Mouse (Mus musculus): Measurements from ENCODE around the gene Stil. TPM values are rescaled to one million over a fixed set of nuclear protein-coding genes. Genes with fewer than 3 reads are reported as not detected.
"Not testable (repeated sequence)": the region's sequence is repeated elsewhere in the genome, so short reads cannot be mapped to it uniquely, and the experiment has no call there.

Stil gene
- 0.11 and 0.13 TPM in 2 replicates for polyA plus RNA-seq (2012; rRNA removed)

DNA sequence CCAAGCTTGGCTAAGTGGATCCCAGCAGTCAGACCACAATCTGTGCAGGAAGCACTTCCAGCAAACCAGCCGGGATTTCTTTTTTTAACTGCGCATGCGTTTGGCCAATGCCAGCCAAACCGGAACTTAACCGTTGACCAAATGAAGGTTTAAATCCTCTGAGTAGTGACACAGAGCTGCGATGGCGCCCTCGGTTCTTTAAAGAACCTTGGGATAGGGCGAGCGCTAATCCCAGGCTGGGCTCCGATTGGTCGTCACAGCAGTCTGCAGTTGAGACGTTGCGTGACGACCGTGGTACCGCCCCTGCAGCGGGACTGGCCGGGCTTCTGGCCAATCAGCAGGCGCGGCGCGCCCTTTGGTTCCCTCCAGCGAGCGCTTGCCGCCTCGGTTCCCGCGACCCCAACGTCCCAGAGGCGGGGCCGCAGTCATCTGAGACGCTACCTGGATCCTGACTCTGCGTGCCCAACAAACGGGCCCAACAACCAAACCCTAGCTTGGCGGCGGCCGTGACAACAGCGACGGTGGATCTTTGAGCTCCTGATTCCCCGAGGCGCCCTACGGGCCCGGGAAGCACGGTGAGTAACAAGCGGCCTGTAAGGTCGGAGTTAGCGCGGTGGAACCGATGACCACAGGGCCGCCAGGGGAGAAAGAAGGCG lies at the start of gene Stil:
Gene Stil, plus strand, starts transcription at position 387 of the 656 bp plus-strand sequence.
- Histone ChIP-seq H3K27ac (ENCODE audit: insufficient read depth, low read depth, low read length) (peak within 1 kb of the TSS; percentile 72), H3K4me3 (ENCODE audit: insufficient read depth, low read depth, low read length) (peak within 1 kb of the TSS; percentile 67), H3K36me3 (ENCODE audit: control insufficient read depth, insufficient read depth, low read length) (no peaks in the 10 kb centered on the region), H3K27me3 (replicated peaks; ENCODE audit: control insufficient read depth, insufficient read depth, low read length) (no peaks in the 10 kb centered on the region), H3K4me1 (ENCODE audit: control insufficient read depth, insufficient read depth, low read length) (no peaks in the 10 kb centered on the region)
- 1% methylated on average over 52 of the region's 52 CpGs for WGBS
- TF ChIP-seq CTCF (conservative IDR thresholded peaks at IDR 0.05; ENCODE audit: insufficient read depth, insufficient read length, low read depth, low read length): no peak
- peak; percentile 9 for TF ChIP-seq POLR2A (IDR thresholded peaks at IDR 0.05; ENCODE audit: low read depth, low read length)
- DNase-seq: peak; percentile 98

- no peaks in the 10 kb centered on the region for H3K4me1 ChIP-seq (ENCODE audit: control insufficient read depth, insufficient read depth, low read length)
- no peaks in the 10 kb centered on the region for H3K27me3 ChIP-seq (replicated peaks; ENCODE audit: control insufficient read depth, insufficient read depth, low read length)
- H3K27ac ChIP-seq (ENCODE audit: insufficient read depth, low read depth, low read length): no peak overlapping the region
- DNase-seq: no peak
- no peak overlapping the region for H3K4me3 ChIP-seq (ENCODE audit: insufficient read depth, low read depth, low read length)
- no peak for TF ChIP-seq POLR2A (IDR thresholded peaks at IDR 0.05; ENCODE audit: low read depth, low read length)
- no peak for TF ChIP-seq CTCF (conservative IDR thresholded peaks at IDR 0.05; ENCODE audit: insufficient read depth, insufficient read length, low read depth, low read length)
- 78% methylated on average over 3 of the region's 3 CpGs for WGBS
- no peaks in the 10 kb centered on the region for H3K36me3 ChIP-seq (ENCODE audit: control insufficient read depth, insufficient read depth, low read length)
These were observed 46.8 kb upstream of the Stil start for GRCm38 (mm10) chr4:114953172-114953571.

DNA sequence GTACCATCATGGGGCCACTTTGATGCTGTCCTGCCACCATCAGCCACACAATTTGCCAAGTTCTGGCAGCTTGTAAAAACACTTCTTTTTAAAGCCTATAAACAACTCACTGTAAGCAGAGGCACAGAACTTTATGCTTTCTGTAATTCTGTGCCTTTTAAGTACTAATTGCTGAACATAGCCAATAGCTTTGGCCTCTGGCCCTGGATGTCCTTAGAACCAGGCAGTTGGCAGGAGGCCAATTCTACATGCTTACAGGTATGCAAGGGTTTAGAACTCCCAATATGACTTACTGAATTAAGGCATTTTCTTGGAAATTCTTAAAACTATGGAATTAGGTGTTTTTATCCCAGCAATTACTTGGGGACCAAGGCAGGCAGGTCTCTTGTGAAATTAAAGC lies 42.6 kb upstream of the Stil start:
- no peak overlapping the region for H3K27ac ChIP-seq (ENCODE audit: insufficient read depth, low read depth, low read length)
- no peak overlapping the region for H3K4me3 ChIP-seq (ENCODE audit: insufficient read depth, low read depth, low read length)
- H3K4me1 ChIP-seq (ENCODE audit: control insufficient read depth, insufficient read depth, low read length): no peaks in the 10 kb centered on the region
- peaks cover 4% of the 10 kb centered on the region; the same call in 1 of the 2 replicates for H3K36me3 ChIP-seq (ENCODE audit: control insufficient read depth, insufficient read depth, low read length)
- H3K27me3 ChIP-seq (replicated peaks; ENCODE audit: control insufficient read depth, insufficient read depth, low read length): no peaks in the 10 kb centered on the region
- TF ChIP-seq CTCF (conservative IDR thresholded peaks at IDR 0.05; ENCODE audit: insufficient read depth, insufficient read length, low read depth, low read length) (no peak), POLR2A (IDR thresholded peaks at IDR 0.05; ENCODE audit: low read depth, low read length) (no peak)
- DNase-seq: peak; percentile 51

DNA sequence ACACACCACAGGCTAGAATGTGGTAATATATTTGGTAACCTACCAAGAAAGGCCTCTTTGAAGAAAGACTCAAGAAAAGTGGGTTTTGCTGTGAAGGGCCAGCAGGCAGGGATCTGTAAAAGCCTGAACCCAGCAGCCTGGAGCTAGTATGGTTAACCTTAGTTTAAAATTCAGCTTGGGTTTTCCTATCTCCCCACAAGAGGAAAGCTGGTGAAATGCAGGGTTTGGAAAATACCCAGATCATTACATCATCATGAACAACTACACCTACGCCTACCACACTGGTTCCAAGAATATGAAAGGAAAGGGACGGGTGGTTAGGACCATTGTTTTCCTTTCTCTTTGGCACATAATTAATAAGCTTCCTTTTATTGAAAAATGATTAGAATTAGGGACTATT lies 41.7 kb upstream of the Stil start:
- DNase-seq: no peak
- 76% methylated on average over 2 of the region's 2 CpGs for WGBS
- TF ChIP-seq POLR2A (IDR thresholded peaks at IDR 0.05; ENCODE audit: low read depth, low read length) (no peak), CTCF (conservative IDR thresholded peaks at IDR 0.05; ENCODE audit: insufficient read depth, insufficient read length, low read depth, low read length) (no peak)

GRCm38 (mm10) chr4:114958786-114959185 lies 41.2 kb upstream of the Stil start:
- Histone ChIP-seq H3K36me3 (ENCODE audit: control insufficient read depth, insufficient read depth, low read length) (peaks cover 6% of the 10 kb centered on the region), H3K4me1 (ENCODE audit: control insufficient read depth, insufficient read depth, low read length) (no peaks in the 10 kb centered on the region), H3K27me3 (replicated peaks; ENCODE audit: control insufficient read depth, insufficient read depth, low read length) (no peaks in the 10 kb centered on the region), H3K4me3 (ENCODE audit: insufficient read depth, low read depth, low read length) (no peak overlapping the region), H3K27ac (ENCODE audit: insufficient read depth, low read depth, low read length) (no peak overlapping the region)
- DNase-seq: no peak
- TF ChIP-seq POLR2A (IDR thresholded peaks at IDR 0.05; ENCODE audit: low read depth, low read length) (no peak), CTCF (conservative IDR thresholded peaks at IDR 0.05; ENCODE audit: insufficient read depth, insufficient read length, low read depth, low read length) (no peak)
- WGBS: 94% methylated on average over 4 of the region's 4 CpGs

More for the DNA sequence above, 41.7 kb upstream of the Stil start:
- Histone ChIP-seq H3K27me3 (replicated peaks; ENCODE audit: control insufficient read depth, insufficient read depth, low read length) (no peaks in the 10 kb centered on the region), H3K27ac (ENCODE audit: insufficient read depth, low read depth, low read length) (no peak overlapping the region), H3K4me3 (ENCODE audit: insufficient read depth, low read depth, low read length) (no peak overlapping the region), H3K36me3 (ENCODE audit: control insufficient read depth, insufficient read depth, low read length) (peaks cover 6% of the 10 kb centered on the region), H3K4me1 (ENCODE audit: control insufficient read depth, insufficient read depth, low read length) (no peaks in the 10 kb centered on the region)

GRCm38 (mm10) chr4:114959533-114959932 lies 40.4 kb upstream of the Stil start:
- DNase-seq: no peak
- no peak overlapping the region for H3K27ac ChIP-seq (ENCODE audit: insufficient read depth, low read depth, low read length)
- no peak overlapping the region for H3K4me3 ChIP-seq (ENCODE audit: insufficient read depth, low read depth, low read length)
- H3K4me1 ChIP-seq (ENCODE audit: control insufficient read depth, insufficient read depth, low read length): no peaks in the 10 kb centered on the region
- TF ChIP-seq CTCF (conservative IDR thresholded peaks at IDR 0.05; ENCODE audit: insufficient read depth, insufficient read length, low read depth, low read length) (no peak), POLR2A (IDR thresholded peaks at IDR 0.05; ENCODE audit: low read depth, low read length) (no peak)
- H3K27me3 ChIP-seq (replicated peaks; ENCODE audit: control insufficient read depth, insufficient read depth, low read length): no peaks in the 10 kb centered on the region
- 86% methylated on average over 2 of the region's 2 CpGs for WGBS
- peaks cover 6% of the 10 kb centered on the region for H3K36me3 ChIP-seq (ENCODE audit: control insufficient read depth, insufficient read depth, low read length)

- H3K27ac ChIP-seq (ENCODE audit: insufficient read depth, low read depth, low read length); DNase-seq; H3K4me1 ChIP-seq (ENCODE audit: control insufficient read depth, insufficient read depth, low read length); H3K4me3 ChIP-seq (ENCODE audit: insufficient read depth, low read depth, low read length); H3K36me3 ChIP-seq (ENCODE audit: control insufficient read depth, insufficient read depth, low read length); H3K27me3 ChIP-seq (replicated peaks; ENCODE audit: control insufficient read depth, insufficient read depth, low read length): not testable (repeated sequence)
- WGBS: 32% methylated on average over 2 of the region's 2 CpGs
These were observed 39.1 kb upstream of the Stil start for GRCm38 (mm10) chr4:114960881-114961280.

Measured in kidney, adult 2 months (tissue).